Mouse (Mus musculus): ENCODE measurements at regions not wholly inside any gene's neighbourhood (a gene's known extent, or its start where the extent isn't known, plus 50 kb on each side); places are given as distances from the start of the nearest gene placed in this dataset.

GRCm38 (mm10) chr2:143133931-143134330 is 55.7 kb downstream of the Otor start:
- no peak for DNase-seq
- intact Hi-C loops (cut with DNase I): no loop called here

- DNase-seq: no peak
- intact Hi-C loops (cut with DNase I): no loop called here
Observed at GRCm38 (mm10) chr2:143149189-143149588, 70.9 kb downstream of the Otor start.

GRCm38 (mm10) chr2:143164081-143164984 is 86.1 kb downstream of the Otor start:
- intact Hi-C loops (cut with DNase I): no loop called here
- DNase-seq: no peak

- intact Hi-C loops (cut with DNase I): no loop called here
- DNase-seq: no peak
Observed at GRCm38 (mm10) chr2:143166771-143167170, 88.5 kb downstream of the Otor start.

GRCm38 (mm10) chr2:143170648-143171047 is 92.4 kb downstream of the Otor start:
- intact Hi-C loops (cut with DNase I): no loop called here
- DNase-seq: no peak

GRCm38 (mm10) chr2:143184614-143185013 is 106.3 kb downstream of the Otor start:
- no peak for DNase-seq
- intact Hi-C loops (cut with DNase I): no loop called here

GRCm38 (mm10) chr2:143192256-143193164 is 114.2 kb downstream of the Otor start:
- intact Hi-C loops (cut with DNase I): no loop called here
- DNase-seq: no peak

- intact Hi-C loops (cut with DNase I): no loop called here
- no peak for DNase-seq
Observed at GRCm38 (mm10) chr2:143193165-143193551, 114.9 kb downstream of the Otor start.

- DNase-seq: no peak
- intact Hi-C loops (cut with DNase I): no loop called here
Observed at GRCm38 (mm10) chr2:143199583-143200249, 121.4 kb downstream of the Otor start.

GRCm38 (mm10) chr2:143206053-143206452 is 127.8 kb downstream of the Otor start:
- intact Hi-C loops (cut with DNase I): no loop called here

GRCm38 (mm10) chr2:143207191-143207590 is 128.9 kb downstream of the Otor start:
- DNase-seq: peak; percentile 3 to 9
- intact Hi-C loops (cut with DNase I): no loop called here

More at GRCm38 (mm10) chr2:143206053-143206452, 127.8 kb downstream of the Otor start:
- no peak for DNase-seq

- intact Hi-C loops (cut with DNase I): no loop called here
- DNase-seq: no peak
Observed at GRCm38 (mm10) chr2:143217251-143217650, 139.0 kb downstream of the Otor start.

GRCm38 (mm10) chr2:143217760-143218358 is 139.6 kb downstream of the Otor start:
- DNase-seq: no peak
- intact Hi-C loops (cut with DNase I): no loop called here

- DNase-seq: no peak
- intact Hi-C loops (cut with DNase I): no loop called here
Observed at GRCm38 (mm10) chr2:143222326-143222725, 144.1 kb downstream of the Otor start.

- DNase-seq: no peak
- intact Hi-C loops (cut with DNase I): no loop called here
Observed at GRCm38 (mm10) chr2:143224410-143225130, 146.3 kb downstream of the Otor start.

- no peak for DNase-seq
- intact Hi-C loops (cut with DNase I): no loop called here
Observed at GRCm38 (mm10) chr2:143233795-143234194, 155.5 kb downstream of the Otor start.

- DNase-seq: no peak
- intact Hi-C loops (cut with DNase I): no loop called here
Observed at GRCm38 (mm10) chr2:143240274-143240673, 162.0 kb downstream of the Otor start.

GRCm38 (mm10) chr2:143243741-143244140 is 165.5 kb downstream of the Otor start:
- intact Hi-C loops (cut with DNase I): no loop called here
- no peak for DNase-seq

- intact Hi-C loops (cut with DNase I): no loop called here
- no peak for DNase-seq
Observed at GRCm38 (mm10) chr2:143246131-143246665, 167.9 kb downstream of the Otor start.

Data from heart, postnatal 14 days (tissue).